Comparison of ENCODE assay signal across 8 mouse cellular contexts in the genomic region with DNA sequence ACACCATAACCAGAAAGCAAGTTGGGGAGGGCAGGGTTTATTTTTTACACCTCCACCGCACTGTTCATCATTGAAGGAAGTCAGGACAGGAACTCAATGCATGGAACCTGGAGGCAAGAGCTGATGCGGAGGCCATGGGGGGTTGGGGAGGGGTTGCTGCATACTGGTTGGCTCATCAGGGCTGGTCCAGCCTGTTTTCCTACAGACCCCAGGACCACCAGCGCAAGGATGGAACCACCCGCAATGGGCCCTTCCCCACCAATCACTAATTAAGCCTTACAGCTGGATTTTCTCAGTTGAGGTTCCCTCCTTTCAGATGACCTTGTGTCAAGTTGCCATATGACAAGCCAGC. TPM values are rescaled to one million over a fixed set of nuclear protein-coding genes. Genes with fewer than 3 reads are reported as not detected.
DNase-seq lines count a peak whose midpoint lies in the region; ATAC-seq and TF ChIP-seq lines count a peak whose summit lies in the region.

No protein-coding gene starts in this region.

- no peak for TF ChIP-seq CTCF in lung, embryonic 14.5 days (IDR thresholded peaks at IDR 0.05; ENCODE audit: low read depth)

- H3K4me3 ChIP-seq in lung, embryonic 14.5 days (ENCODE audit: low read depth, low read length), result peak overlapping the region; percentile 63; the same call in 1 of the 2 replicates
- H3K4me3 ChIP-seq in limb, embryonic 11.5 days (ENCODE audit: low read depth, low read length), result no peak overlapping the region
- no peak overlapping the region for H3K4me3 ChIP-seq in stomach, embryonic 15.5 days (replicated peaks)

- no peak overlapping the region for H3K27ac ChIP-seq in lung, embryonic 14.5 days (ENCODE audit: low read depth)
- no peak overlapping the region for H3K27ac ChIP-seq in limb, embryonic 11.5 days (replicated peaks; ENCODE audit: low read depth, low read length)
- H3K27ac ChIP-seq in stomach, embryonic 15.5 days, result no peak overlapping the region

- 69% methylated on average over 4 of the region's 4 CpGs for WGBS in lung, embryonic 14.5 days
- WGBS in limb, embryonic 11.5 days, result 54% methylated on average over 4 of the region's 4 CpGs
- 76% methylated on average over 4 of the region's 4 CpGs for WGBS in stomach, embryonic 15.5 days

- H3K27me3 ChIP-seq in lung, embryonic 14.5 days (ENCODE audit: insufficient read depth, low read length), result peaks cover 7% of the 10 kb centered on the region; the same call in 1 of the 2 replicates
- peaks cover 6% of the 10 kb centered on the region for H3K27me3 ChIP-seq in limb, embryonic 11.5 days (ENCODE audit: control insufficient read depth, insufficient read depth, low read length)
- peaks cover 9% of the 10 kb centered on the region for H3K27me3 ChIP-seq in stomach, embryonic 15.5 days (replicated peaks)

- DNase-seq in cerebellum, adult 11-12 months, result peak; percentile 61
- DNase-seq in lung, embryonic 14.5 days, result no peak
- no peak for DNase-seq in lung, postnatal 14 days
- DNase-seq in limb, embryonic 11.5 days (ENCODE audit: low spot score), result no peak
- DNase-seq in gastrocnemius, adult 8-10 months (ENCODE audit: low spot score in 2 of 2), result no peak
- DNase-seq in frontal cortex, postnatal 25 days (ENCODE audit: low spot score in 2 of 2), result no peak

- H3K9ac ChIP-seq in lung, embryonic 14.5 days, result no peak overlapping the region; the same call in 1 of the 2 replicates
- no peak overlapping the region for H3K9ac ChIP-seq in limb, embryonic 11.5 days (ENCODE audit: low read length)
- H3K9ac ChIP-seq in stomach, embryonic 15.5 days, result no peak overlapping the region

- no peak for ATAC-seq in cerebellum, adult (ENCODE audit: insufficient number of reproducible peaks, low FRiP score, low TSS enrichment)
- no peak for ATAC-seq in lung, embryonic 14.5 days (ENCODE audit: insufficient read depth)
- no peak for ATAC-seq in limb, embryonic 11.5 days (ENCODE audit: insufficient number of reproducible peaks, low FRiP score, low TSS enrichment, low read depth)
- no peak for ATAC-seq in stomach, embryonic 15.5 days (ENCODE audit: insufficient read depth, low FRiP score, low read depth)

- no peaks in the 10 kb centered on the region for H3K36me3 ChIP-seq in lung, embryonic 14.5 days (ENCODE audit: insufficient read depth)
- no peaks in the 10 kb centered on the region for H3K36me3 ChIP-seq in limb, embryonic 11.5 days (ENCODE audit: control insufficient read depth, insufficient read depth, low read length)
- no peaks in the 10 kb centered on the region for H3K36me3 ChIP-seq in stomach, embryonic 15.5 days

- no peaks in the 10 kb centered on the region for H3K9me3 ChIP-seq in lung, embryonic 14.5 days (ENCODE audit: low read depth, low read length)
- H3K9me3 ChIP-seq in limb, embryonic 11.5 days (ENCODE audit: control insufficient read depth, low read length), result no peaks in the 10 kb centered on the region
- H3K9me3 ChIP-seq in stomach, embryonic 15.5 days, result no peaks in the 10 kb centered on the region

- H3K4me1 ChIP-seq in lung, embryonic 14.5 days (ENCODE audit: insufficient read depth), result no peaks in the 10 kb centered on the region
- H3K4me1 ChIP-seq in limb, embryonic 11.5 days (ENCODE audit: control insufficient read depth, insufficient read depth, low read length), result peaks cover 4% of the 10 kb centered on the region; the same call in 1 of the 2 replicates
- peaks cover 10% of the 10 kb centered on the region for H3K4me1 ChIP-seq in stomach, embryonic 15.5 days

- peak overlapping the region; percentile 96 for H3K4me2 ChIP-seq in lung, embryonic 14.5 days
- H3K4me2 ChIP-seq in limb, embryonic 11.5 days (ENCODE audit: low read depth, severe bottlenecking), result peak overlapping the region; percentile 98
- peak overlapping the region; percentile 95 for H3K4me2 ChIP-seq in stomach, embryonic 15.5 days

RNA-seq across cellular contexts. Expression of a gene that starts 1.0 kb away (rescaled TPM):
- 1.2 and 1.9 TPM in 2 replicates for polyA plus RNA-seq in lung, embryonic 14.5 days (2014; fragmentation: Nextera tagmentation; extraction: Ambion mirVana)
- polyA plus RNA-seq in limb, embryonic 11.5 days (2014; fragmentation: Nextera tagmentation; extraction: Ambion mirVana), result 0.58 and 0.72 TPM in 2 replicates
- polyA plus RNA-seq in stomach, embryonic 15.5 days (2015; fragmentation: Nextera tagmentation; extraction: Ambion mirVana), result 2.2 and 2.5 TPM in 2 replicates
- total RNA-seq in gastrocnemius, adult 8-10 months (2022), result 100 to 1,000 TPM; 137 to 175 (median 164) TPM

RNA-seq across cellular contexts. Expression of a gene that starts 46.5 kb away (rescaled TPM):
- polyA plus RNA-seq in lung, embryonic 14.5 days (2014; fragmentation: Nextera tagmentation; extraction: Ambion mirVana), result 64.8 and 67.1 TPM in 2 replicates
- polyA plus RNA-seq in limb, embryonic 11.5 days (2014; fragmentation: Nextera tagmentation; extraction: Ambion mirVana), result 76.1 and 81.8 TPM in 2 replicates
- polyA plus RNA-seq in stomach, embryonic 15.5 days (2015; fragmentation: Nextera tagmentation; extraction: Ambion mirVana), result 61.7 and 62.9 TPM in 2 replicates
- total RNA-seq in gastrocnemius, adult 8-10 months (2022), result 10 to 100 TPM; 26.5 to 55.1 (median 45.2) TPM
